Mouse (Mus musculus) CH12F3 (cell line): ENCODE measurements around the gene Pakap.

Source experiments
- in situ Hi-C: fragments of 300-500 bp; cut with MboI; formaldehyde crosslinking; loops from 2 replicates; pipeline ENCODE4 v1.14.3; 2020; ENCODE audit warnings: low sequenced_read_pairs

The Pakap gene

GRCm38 (mm10) chr4:57751566-57751965 is 183.6 kb downstream of the Pakap start:
- in situ Hi-C loops = no loop called here

- in situ Hi-C loops = no loop called here
These were observed 187.1 kb downstream of the Pakap start for GRCm38 (mm10) chr4:57755085-57755484.

- in situ Hi-C loops = no loop called here
These were observed 190.0 kb downstream of the Pakap start for GRCm38 (mm10) chr4:57757997-57758396.

GRCm38 (mm10) chr4:57762424-57762823 is 194.4 kb downstream of the Pakap start:
- in situ Hi-C loops = no loop called here

GRCm38 (mm10) chr4:57764392-57764791 is 196.4 kb downstream of the Pakap start:
- in situ Hi-C loops = no loop called here

GRCm38 (mm10) chr4:57764926-57765325 is 196.9 kb downstream of the Pakap start:
- in situ Hi-C loops = no loop called here

- in situ Hi-C loops = no loop called here
These were observed 197.8 kb downstream of the Pakap start for GRCm38 (mm10) chr4:57765806-57766205.

- in situ Hi-C loops = no loop called here
These were observed 201.0 kb downstream of the Pakap start for GRCm38 (mm10) chr4:57769007-57769406.

GRCm38 (mm10) chr4:57770185-57770823 is 202.3 kb downstream of the Pakap start:
- in situ Hi-C loops = no loop called here

- in situ Hi-C loops = no loop called here
These were observed 203.7 kb downstream of the Pakap start for GRCm38 (mm10) chr4:57771558-57772219.

GRCm38 (mm10) chr4:57772851-57773510 is 205.0 kb downstream of the Pakap start:
- in situ Hi-C loops = no loop called here

- in situ Hi-C loops = no loop called here
These were observed 206.5 kb downstream of the Pakap start for GRCm38 (mm10) chr4:57774517-57774916.

- in situ Hi-C loops = no loop called here
These were observed 207.6 kb downstream of the Pakap start for GRCm38 (mm10) chr4:57775582-57775981.

- in situ Hi-C loops = no loop called here
These were observed 212.4 kb downstream of the Pakap start for GRCm38 (mm10) chr4:57780403-57780802.

GRCm38 (mm10) chr4:57780833-57781641 is 213.1 kb downstream of the Pakap start:
- in situ Hi-C loops = no loop called here

GRCm38 (mm10) chr4:57781994-57782393 is 214.0 kb downstream of the Pakap start:
- in situ Hi-C loops = no loop called here

GRCm38 (mm10) chr4:57782549-57783390 is 214.8 kb downstream of the Pakap start:
- in situ Hi-C loops = no loop called here

- in situ Hi-C loops = no loop called here
These were observed 215.4 kb downstream of the Pakap start for GRCm38 (mm10) chr4:57783391-57783770.

- in situ Hi-C loops = no loop called here
These were observed 216.0 kb downstream of the Pakap start for GRCm38 (mm10) chr4:57783853-57784600.

- in situ Hi-C loops = no loop called here
These were observed 220.7 kb downstream of the Pakap start for GRCm38 (mm10) chr4:57788709-57789108.
